Mouse (Mus musculus): Measurements from ENCODE around the gene Farsb.

Farsb gene

GRCm38 (mm10) chr1:78409396-78409795, 79.3 kb downstream of the Farsb start:
- H3K36me3 ChIP-seq (ENCODE audit: insufficient read depth, low read length) = no peaks in the 10 kb centered on the region
- no peaks in the 10 kb centered on the region for H3K9me3 ChIP-seq (ENCODE audit: low read length)
- TF ChIP-seq CTCF (conservative IDR thresholded peaks at IDR 0.05; ENCODE audit: low read length) = no peak
- TF ChIP-seq NANOG (IDR thresholded peaks at IDR 0.05; ENCODE audit: borderline replicate concordance, low read length) = no peak
- no peak for TF ChIP-seq POU5F1 (IDR thresholded peaks at IDR 0.05; ENCODE audit: borderline replicate concordance, low read length)
- H3K4me3 ChIP-seq (replicated peaks; ENCODE audit: low read length) = no peak overlapping the region
- H3K27me3 ChIP-seq (ENCODE audit: insufficient read depth, low read length) = no peaks in the 10 kb centered on the region
- H3K4me1 ChIP-seq (replicated peaks; ENCODE audit: low read depth, low read length) = peaks cover 16% of the 10 kb centered on the region

- Histone ChIP-seq H3K36me3 (ENCODE audit: insufficient read depth, low read length) (no peaks in the 10 kb centered on the region), H3K4me1 (replicated peaks; ENCODE audit: low read depth, low read length) (no peaks in the 10 kb centered on the region), H3K9me3 (ENCODE audit: low read length) (no peaks in the 10 kb centered on the region), H3K4me3 (replicated peaks; ENCODE audit: low read length) (no peak overlapping the region), H3K27me3 (ENCODE audit: insufficient read depth, low read length) (no peaks in the 10 kb centered on the region)
- TF ChIP-seq POU5F1 (IDR thresholded peaks at IDR 0.05; ENCODE audit: borderline replicate concordance, low read length) = no peak
- TF ChIP-seq NANOG (IDR thresholded peaks at IDR 0.05; ENCODE audit: borderline replicate concordance, low read length) = no peak
- no peak for TF ChIP-seq CTCF (conservative IDR thresholded peaks at IDR 0.05; ENCODE audit: low read length)
Observed at GRCm38 (mm10) chr1:78401413-78401812, 87.3 kb downstream of the Farsb start.

GRCm38 (mm10) chr1:78399755-78400154, 88.9 kb downstream of the Farsb start:
- Histone ChIP-seq H3K4me3 (replicated peaks; ENCODE audit: low read length) (no peak overlapping the region), H3K9me3 (ENCODE audit: low read length) (no peaks in the 10 kb centered on the region), H3K36me3 (ENCODE audit: insufficient read depth, low read length) (no peaks in the 10 kb centered on the region), H3K27me3 (ENCODE audit: insufficient read depth, low read length) (no peaks in the 10 kb centered on the region), H3K4me1 (replicated peaks; ENCODE audit: low read depth, low read length) (0 out of 2 replicates have a peak, but pooled peaks cover 6% of the 10 kb centered on the region)
- TF ChIP-seq NANOG (IDR thresholded peaks at IDR 0.05; ENCODE audit: borderline replicate concordance, low read length) = no peak
- TF ChIP-seq CTCF (conservative IDR thresholded peaks at IDR 0.05; ENCODE audit: low read length) = no peak
- no peak for TF ChIP-seq POU5F1 (IDR thresholded peaks at IDR 0.05; ENCODE audit: borderline replicate concordance, low read length)

- 0 out of 2 replicates have a peak, but pooled peaks cover 6% of the 10 kb centered on the region for H3K4me1 ChIP-seq (replicated peaks; ENCODE audit: low read depth, low read length)
- H3K9me3 ChIP-seq (ENCODE audit: low read length) = no peaks in the 10 kb centered on the region
- H3K27me3 ChIP-seq (ENCODE audit: insufficient read depth, low read length) = no peaks in the 10 kb centered on the region
- H3K4me3 ChIP-seq (replicated peaks; ENCODE audit: low read length) = no peak overlapping the region
- no peaks in the 10 kb centered on the region for H3K36me3 ChIP-seq (ENCODE audit: insufficient read depth, low read length)
- no peak for TF ChIP-seq POU5F1 (IDR thresholded peaks at IDR 0.05; ENCODE audit: borderline replicate concordance, low read length)
- no peak for TF ChIP-seq NANOG (IDR thresholded peaks at IDR 0.05; ENCODE audit: borderline replicate concordance, low read length)
- TF ChIP-seq CTCF (conservative IDR thresholded peaks at IDR 0.05; ENCODE audit: low read length) = no peak
Observed at GRCm38 (mm10) chr1:78396320-78396913, 92.3 kb downstream of the Farsb start.

- Histone ChIP-seq H3K4me3 (replicated peaks; ENCODE audit: low read length) (no peak overlapping the region), H3K27me3 (ENCODE audit: insufficient read depth, low read length) (no peaks in the 10 kb centered on the region), H3K4me1 (replicated peaks; ENCODE audit: low read depth, low read length) (0 out of 2 replicates have a peak, but pooled peaks cover 6% of the 10 kb centered on the region), H3K9me3 (ENCODE audit: low read length) (no peaks in the 10 kb centered on the region), H3K36me3 (ENCODE audit: insufficient read depth, low read length) (no peaks in the 10 kb centered on the region)
- TF ChIP-seq POU5F1 (IDR thresholded peaks at IDR 0.05; ENCODE audit: borderline replicate concordance, low read length) (no peak), CTCF (conservative IDR thresholded peaks at IDR 0.05; ENCODE audit: low read length) (no peak), NANOG (IDR thresholded peaks at IDR 0.05; ENCODE audit: borderline replicate concordance, low read length) (no peak)
Observed at GRCm38 (mm10) chr1:78395737-78396136, 93.0 kb downstream of the Farsb start.

- H3K9me3 ChIP-seq (ENCODE audit: low read length) = no peaks in the 10 kb centered on the region
- no peak overlapping the region for H3K4me3 ChIP-seq (replicated peaks; ENCODE audit: low read length)
- H3K27me3 ChIP-seq (ENCODE audit: insufficient read depth, low read length) = no peaks in the 10 kb centered on the region
- H3K36me3 ChIP-seq (ENCODE audit: insufficient read depth, low read length) = no peaks in the 10 kb centered on the region
- H3K4me1 ChIP-seq (replicated peaks; ENCODE audit: low read depth, low read length) = 0 out of 2 replicates have a peak, but pooled peaks cover 6% of the 10 kb centered on the region
- TF ChIP-seq POU5F1 (IDR thresholded peaks at IDR 0.05; ENCODE audit: borderline replicate concordance, low read length) = no peak
- no peak for TF ChIP-seq CTCF (conservative IDR thresholded peaks at IDR 0.05; ENCODE audit: low read length)
- no peak for TF ChIP-seq NANOG (IDR thresholded peaks at IDR 0.05; ENCODE audit: borderline replicate concordance, low read length)
Observed at GRCm38 (mm10) chr1:78395191-78395735, 93.4 kb downstream of the Farsb start.

GRCm38 (mm10) chr1:78388848-78389247, 99.8 kb downstream of the Farsb start:
- H3K27me3 ChIP-seq (ENCODE audit: insufficient read depth, low read length) = no peaks in the 10 kb centered on the region

GRCm38 (mm10) chr1:78387854-78388253, 100.8 kb downstream of the Farsb start:
- no peaks in the 10 kb centered on the region for H3K36me3 ChIP-seq (ENCODE audit: insufficient read depth, low read length)
- H3K27me3 ChIP-seq (ENCODE audit: insufficient read depth, low read length) = no peaks in the 10 kb centered on the region
- 0 out of 2 replicates have a peak, but pooled peaks cover 10% of the 10 kb centered on the region for H3K4me1 ChIP-seq (replicated peaks; ENCODE audit: low read depth, low read length)
- no peak for TF ChIP-seq POU5F1 (IDR thresholded peaks at IDR 0.05; ENCODE audit: borderline replicate concordance, low read length)
- no peak for TF ChIP-seq CTCF (conservative IDR thresholded peaks at IDR 0.05; ENCODE audit: low read length)
- no peak for TF ChIP-seq NANOG (IDR thresholded peaks at IDR 0.05; ENCODE audit: borderline replicate concordance, low read length)
- no peaks in the 10 kb centered on the region for H3K9me3 ChIP-seq (ENCODE audit: low read length)
- H3K4me3 ChIP-seq (replicated peaks; ENCODE audit: low read length) = no peak overlapping the region

More at GRCm38 (mm10) chr1:78388848-78389247, 99.8 kb downstream of the Farsb start:
- no peaks in the 10 kb centered on the region for H3K9me3 ChIP-seq (ENCODE audit: low read length)
- no peak for TF ChIP-seq POU5F1 (IDR thresholded peaks at IDR 0.05; ENCODE audit: borderline replicate concordance, low read length)
- peak; percentile 50; the same call in 1 of the 2 replicates for TF ChIP-seq NANOG (IDR thresholded peaks at IDR 0.05; ENCODE audit: borderline replicate concordance, low read length)
- TF ChIP-seq CTCF (conservative IDR thresholded peaks at IDR 0.05; ENCODE audit: low read length) = no peak
- no peaks in the 10 kb centered on the region for H3K36me3 ChIP-seq (ENCODE audit: insufficient read depth, low read length)
- H3K4me3 ChIP-seq (replicated peaks; ENCODE audit: low read length) = no peak overlapping the region
- H3K4me1 ChIP-seq (replicated peaks; ENCODE audit: low read depth, low read length) = 0 out of 2 replicates have a peak, but pooled peaks cover 10% of the 10 kb centered on the region

Data from E14TG2a.4 (cell line).